Mouse (Mus musculus): Measurements from ENCODE around the gene Ccdc82. TPM values are rescaled to one million over a fixed set of nuclear protein-coding genes. Genes with fewer than 3 reads are reported as not detected.

Gene Ccdc82
- total RNA-seq (2015; ENCODE audit: low replicate concordance) (98.7 and 107 TPM in 2 replicates), total RNA-seq (2017; ENCODE audit: low replicate concordance) (107 and 139 TPM in 2 replicates)

DNA sequence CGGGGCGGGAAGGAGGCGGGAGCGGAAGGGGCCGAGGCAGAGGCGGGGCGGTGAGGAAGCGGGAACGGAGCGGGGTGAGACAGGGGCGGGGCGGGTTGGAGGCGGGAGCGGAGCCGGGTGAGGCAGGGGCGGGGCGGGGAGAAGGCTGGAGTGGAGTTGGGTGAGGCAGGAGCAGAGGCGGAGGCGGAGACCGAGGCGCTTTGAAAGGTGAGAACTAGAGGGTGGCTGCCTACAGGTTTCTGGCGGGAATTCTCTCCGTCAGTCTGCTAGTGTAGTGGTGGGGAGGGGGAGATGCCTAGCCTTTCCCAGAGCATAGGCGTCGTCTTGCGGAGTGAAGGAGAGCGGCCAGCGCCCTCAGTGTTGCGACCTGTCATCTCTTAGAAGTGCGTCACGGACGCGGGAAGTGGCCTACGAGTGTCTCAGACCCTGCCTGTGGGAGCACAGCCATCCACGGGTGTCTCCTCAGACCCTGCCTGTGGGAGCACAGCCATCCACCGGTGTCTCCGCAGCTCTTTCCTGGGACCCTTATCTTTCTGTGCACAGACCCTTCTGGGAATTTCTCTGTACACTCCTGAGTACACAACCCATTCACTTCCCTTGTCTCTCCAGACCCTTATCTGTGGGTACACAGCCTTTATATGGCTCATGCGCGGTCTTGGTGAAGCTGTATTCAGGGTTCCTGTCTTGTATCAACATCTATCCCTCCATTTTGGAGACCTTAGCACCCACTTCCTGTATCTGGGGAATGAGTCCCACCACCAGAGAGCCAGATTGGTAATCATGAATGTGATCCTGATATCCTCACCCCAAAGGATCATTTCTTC lies at the start of gene Ccdc82:
Ccdc82 (plus strand) TSS at position 141 of the 824 bp plus-strand sequence.
- ATAC-seq (replicated peaks; ENCODE audit: low FRiP score, poor library complexity, severe bottlenecking) = peak; percentile 99

GRCm38 (mm10) chr9:13200079-13200478 lies 46.7 kb upstream of the Ccdc82 start:
- ATAC-seq (replicated peaks; ENCODE audit: low FRiP score, poor library complexity, severe bottlenecking) = no peak

DNA sequence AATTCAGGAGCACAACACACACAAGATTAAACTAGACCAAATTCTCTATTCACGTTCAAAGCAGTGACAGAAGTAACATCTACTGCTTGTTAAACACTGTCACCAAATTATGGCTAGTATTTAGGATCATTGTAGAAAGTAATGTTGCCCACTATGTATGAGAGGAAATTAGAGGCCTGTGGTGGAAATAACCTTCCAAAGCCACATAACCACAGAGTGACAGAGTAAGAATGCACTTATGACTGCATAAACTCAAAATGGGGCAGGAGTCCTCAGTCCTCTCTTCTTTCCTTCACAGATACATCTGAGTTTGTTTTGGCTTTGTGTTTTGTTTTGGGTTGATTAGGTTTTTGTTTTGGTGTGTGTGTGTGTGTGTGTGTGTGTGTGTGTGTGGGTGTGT lies 43.6 kb upstream of the Ccdc82 start:
- ATAC-seq (replicated peaks; ENCODE audit: low FRiP score, poor library complexity, severe bottlenecking) = no peak

- no peak for ATAC-seq (replicated peaks; ENCODE audit: low FRiP score, poor library complexity, severe bottlenecking)
Measured at GRCm38 (mm10) chr9:13203681-13204080, 43.1 kb upstream of the Ccdc82 start.

DNA sequence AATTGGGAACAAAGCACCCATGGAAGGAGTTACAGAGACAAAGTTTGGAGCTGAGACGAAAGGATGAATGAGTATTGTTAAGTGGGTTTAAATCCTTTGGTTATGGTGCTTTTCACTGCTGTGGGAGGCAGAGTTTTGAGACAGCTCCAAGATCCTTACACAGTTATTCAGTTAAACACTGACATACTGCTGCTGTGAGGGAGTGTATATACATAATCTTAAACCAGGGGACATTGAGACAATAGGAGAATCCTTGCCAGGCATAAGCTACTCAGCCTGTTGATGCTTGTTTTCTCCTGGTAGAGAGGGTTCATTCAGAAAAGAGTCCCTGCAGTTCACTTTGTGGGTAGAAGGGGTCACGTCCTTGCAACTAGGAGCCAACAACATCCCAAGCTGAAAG lies 40.4 kb upstream of the Ccdc82 start:
- no peak for ATAC-seq (replicated peaks; ENCODE audit: low FRiP score, poor library complexity, severe bottlenecking)

DNA sequence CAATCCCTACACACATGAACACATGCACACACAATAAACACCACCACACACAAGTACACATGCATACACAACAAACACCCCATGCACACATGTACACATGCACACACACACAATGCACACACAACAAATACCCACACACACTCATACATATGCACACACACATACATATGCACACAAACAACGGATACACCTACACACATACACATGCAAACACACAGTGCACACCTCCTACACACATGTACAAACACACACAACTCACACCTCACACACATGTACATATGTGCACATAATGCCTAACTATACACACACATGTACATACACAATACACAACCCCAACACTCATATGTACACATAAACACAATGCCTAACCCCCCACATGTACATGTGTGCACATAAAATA lies 20.9 kb upstream of the Ccdc82 start:
- no peak for ATAC-seq (replicated peaks; ENCODE audit: low FRiP score, poor library complexity, severe bottlenecking)

DNA sequence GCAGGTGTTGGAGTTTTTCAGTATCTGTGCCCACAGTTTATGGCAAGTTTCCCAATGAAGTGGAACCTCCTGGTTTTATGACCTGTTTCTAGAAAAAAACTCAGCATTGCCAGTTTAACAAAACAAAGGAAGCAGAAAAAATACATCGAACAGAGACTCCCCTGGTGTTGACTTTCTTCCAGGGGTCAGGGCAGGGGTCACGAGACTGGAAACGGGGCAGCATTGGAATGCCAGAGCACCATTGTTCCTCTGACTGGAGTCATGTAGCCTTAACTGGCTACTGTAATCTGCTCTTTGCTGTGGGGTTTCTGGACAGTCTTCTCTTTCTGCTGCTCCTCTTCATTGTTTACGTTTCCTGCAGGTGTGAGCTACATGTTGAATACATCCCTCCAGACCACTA lies 16.2 kb upstream of the Ccdc82 start:
- ATAC-seq (replicated peaks; ENCODE audit: low FRiP score, poor library complexity, severe bottlenecking) = no peak

- no peak for ATAC-seq (replicated peaks; ENCODE audit: low FRiP score, poor library complexity, severe bottlenecking)
Measured at GRCm38 (mm10) chr9:13231545-13232216, 15.1 kb upstream of the Ccdc82 start.

GRCm38 (mm10) chr9:13242321-13242720 lies 4.4 kb upstream of the Ccdc82 start:
- no peak for ATAC-seq (replicated peaks; ENCODE audit: low FRiP score, poor library complexity, severe bottlenecking)

- 0 out of 2 replicates have a peak, but pooled peaks have one; percentile 43 for ATAC-seq (replicated peaks; ENCODE audit: low FRiP score, poor library complexity, severe bottlenecking)
Measured at GRCm38 (mm10) chr9:13245481-13245880, 1.3 kb upstream of the Ccdc82 start, which contains the start of gene Jrkl. Gene Jrkl (minus strand): TSS chr9:13245829.

GRCm38 (mm10) chr9:13248104-13248503 lies 1.3 kb downstream of the Ccdc82 start:
- ATAC-seq (replicated peaks; ENCODE audit: low FRiP score, poor library complexity, severe bottlenecking) = no peak

GRCm38 (mm10) chr9:13251251-13251650 lies 4.5 kb downstream of the Ccdc82 start:
- ATAC-seq (replicated peaks; ENCODE audit: low FRiP score, poor library complexity, severe bottlenecking) = no peak

DNA sequence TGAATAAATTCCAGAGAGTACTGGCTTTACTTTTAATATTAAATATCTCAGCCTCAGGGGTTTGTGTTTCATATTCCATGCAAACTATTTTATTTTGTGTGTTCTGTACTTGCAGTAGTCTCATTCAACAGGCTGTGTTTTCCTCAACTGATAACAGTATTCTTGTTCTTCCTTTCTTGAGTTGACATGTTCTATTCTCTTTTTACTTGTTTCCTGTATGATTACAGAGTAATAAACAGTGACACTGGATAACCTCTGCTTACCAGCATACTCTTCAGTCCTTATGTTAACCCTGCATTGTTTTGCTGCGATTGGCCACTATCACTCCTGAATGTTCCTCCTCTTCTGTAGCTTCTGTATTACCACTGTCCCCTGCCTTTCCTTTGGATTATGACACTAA lies 10.0 kb downstream of the Ccdc82 start:
- ATAC-seq (replicated peaks; ENCODE audit: low FRiP score, poor library complexity, severe bottlenecking) = no peak

DNA sequence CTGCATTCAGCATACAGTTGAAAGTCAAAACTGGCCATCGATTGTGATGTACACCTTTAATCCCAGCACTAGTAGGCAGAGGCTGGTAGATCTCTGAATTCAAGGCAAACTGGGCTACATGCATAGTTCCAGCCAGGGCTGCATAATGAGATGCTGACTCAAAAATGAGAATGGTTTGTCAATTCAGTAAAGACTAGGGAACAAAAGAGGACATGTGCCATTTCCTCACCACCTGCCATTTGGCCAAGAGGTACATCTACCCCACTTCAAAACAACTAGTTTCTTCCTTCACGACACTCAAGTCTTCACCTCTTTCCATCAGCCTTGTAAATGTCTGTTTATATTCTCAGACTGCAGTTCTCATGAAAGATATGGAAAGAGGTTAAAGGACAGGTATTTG lies 11.4 kb downstream of the Ccdc82 start:
- no peak for ATAC-seq (replicated peaks; ENCODE audit: low FRiP score, poor library complexity, severe bottlenecking)

DNA sequence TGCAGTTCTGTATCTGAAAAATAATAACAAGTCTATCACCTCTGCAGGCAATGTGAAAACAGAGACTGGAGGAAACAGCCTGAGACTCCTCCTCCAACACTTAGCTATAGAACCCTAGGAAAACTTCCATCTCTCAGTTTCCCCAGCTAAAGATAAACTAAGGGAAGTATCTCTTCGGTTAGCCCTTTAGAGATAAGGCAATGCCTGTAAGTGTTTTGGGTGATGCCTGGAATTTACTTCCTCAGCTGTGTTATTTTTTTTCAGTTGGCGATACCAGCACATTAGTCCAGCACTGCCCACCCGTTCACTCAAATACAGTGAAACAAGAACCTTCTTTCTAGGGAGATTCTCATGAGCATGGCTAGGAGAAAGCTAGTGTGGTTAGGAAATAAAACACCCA lies 14.2 kb downstream of the Ccdc82 start:
- ATAC-seq (replicated peaks; ENCODE audit: low FRiP score, poor library complexity, severe bottlenecking) = no peak

GRCm38 (mm10) chr9:13273219-13273618 lies 26.5 kb downstream of the Ccdc82 start:
- no peak for ATAC-seq (replicated peaks; ENCODE audit: low FRiP score, poor library complexity, severe bottlenecking)

DNA sequence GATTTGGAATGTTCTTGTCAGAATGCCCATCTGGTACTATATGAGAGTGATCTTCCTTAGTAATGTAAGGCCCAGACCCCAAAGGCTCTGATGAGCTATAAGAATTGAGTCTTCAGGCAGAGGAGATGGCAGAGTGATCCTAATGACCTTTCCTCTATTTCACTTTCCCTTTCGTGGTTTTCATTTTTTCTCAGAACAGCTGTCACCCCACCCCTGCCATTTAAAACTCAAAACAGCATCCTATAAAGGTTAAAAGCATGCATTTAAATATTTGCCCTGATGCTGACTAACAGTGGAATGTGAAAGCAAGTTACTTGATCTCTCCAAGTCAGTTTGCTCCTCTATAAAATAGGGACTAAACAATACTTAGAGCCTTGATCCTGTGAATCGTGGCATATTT lies 40.7 kb downstream of the Ccdc82 start:
- ATAC-seq (replicated peaks; ENCODE audit: low FRiP score, poor library complexity, severe bottlenecking) = no peak

- ATAC-seq (replicated peaks; ENCODE audit: low FRiP score, poor library complexity, severe bottlenecking) = peak; percentile 79
Measured at GRCm38 (mm10) chr9:13296274-13297121, 49.7 kb downstream of the Ccdc82 start.

DNA sequence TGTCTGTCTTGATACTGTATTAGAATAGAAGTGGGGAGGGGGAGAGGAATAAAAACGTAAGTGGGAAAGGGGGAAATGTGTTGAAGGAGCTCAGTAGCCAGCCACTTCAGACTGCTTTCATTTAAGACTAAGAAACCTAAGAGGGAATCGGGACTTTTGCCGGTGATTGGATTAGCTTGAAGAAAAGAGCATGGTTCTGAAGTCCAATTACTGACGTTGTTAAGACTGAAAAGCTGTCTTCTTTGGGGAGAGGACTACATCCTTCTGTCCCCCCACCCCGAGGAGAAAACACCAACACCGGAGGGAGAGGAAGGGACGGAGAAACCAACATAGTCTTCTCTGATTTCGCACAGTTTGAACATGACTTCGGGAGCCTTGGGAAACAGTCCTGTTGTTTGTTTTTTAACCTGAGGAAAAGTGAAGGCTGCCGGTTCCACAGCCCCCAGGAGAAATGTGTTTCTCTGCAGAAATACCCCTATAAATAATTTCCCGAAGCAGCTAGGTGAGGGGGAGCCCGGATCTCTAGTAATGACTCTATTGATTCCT lies 50.4 kb downstream of the Ccdc82 start:
- ATAC-seq (replicated peaks; ENCODE audit: low FRiP score, poor library complexity, severe bottlenecking) = no peak
